Mouse (Mus musculus): Measurements from ENCODE around the gene Ypel3.

DNA sequence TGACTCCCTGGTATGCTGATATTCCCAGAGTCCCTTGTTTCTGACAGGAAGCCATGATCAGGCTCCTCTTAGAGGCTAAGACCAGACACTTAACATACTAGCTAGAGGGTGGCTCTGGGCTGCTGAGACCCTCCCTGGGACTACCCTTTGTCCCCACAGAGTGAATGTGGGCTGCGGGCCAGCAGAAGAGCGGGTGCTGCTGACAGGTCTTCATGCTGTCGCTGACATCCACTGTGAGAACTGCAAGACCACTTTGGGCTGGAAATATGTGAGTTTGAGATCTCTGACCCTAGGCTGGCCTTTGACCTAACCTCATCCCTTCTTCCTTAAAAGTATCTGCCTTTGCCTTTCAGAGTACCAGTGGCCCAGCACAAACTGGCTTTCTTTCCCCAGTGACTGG, 1.4 kb downstream of the Ypel3 start:
- no peak for TF ChIP-seq CTCF (IDR thresholded peaks at IDR 0.05; ENCODE audit: borderline replicate concordance, insufficient read depth, low read length)
- TF ChIP-seq POLR2A (IDR thresholded peaks at IDR 0.05; ENCODE audit: low read depth, low read length): no peak

Measured in embryonic fibroblast, embryonic 13.5 days (primary cell).